Mouse (Mus musculus): ENCODE measurements around the gene Tgfb1.

GRCm38 (mm10) chr7:25639754-25640153 is 47.0 kb upstream of the Tgfb1 start:
- TF ChIP-seq CTCF (IDR thresholded peaks at IDR 0.05; ENCODE audit: borderline replicate concordance, insufficient read depth, low read length) (no peak), POLR2A (IDR thresholded peaks at IDR 0.05; ENCODE audit: low read depth, low read length) (no peak)
